Mouse (Mus musculus) kidney, postnatal 0 days (tissue): Measurements from ENCODE around the gene Rpl22l1. TPM values are rescaled to one million over a fixed set of nuclear protein-coding genes. Genes with fewer than 3 reads are reported as not detected.
A peak's percentile ranks its signal among the peaks of the same experiment; 100 is the strongest.
"Not testable (repeated sequence)": the region's sequence is repeated elsewhere in the genome, so short reads cannot be mapped to it uniquely, and the experiment has no call there.

Experiments
- ATAC-seq: fragments of 200-750 bp; cut with Nextera tagmentation; replicated peaks from 2 replicates; pipeline ENCODE4 v1.8.0; 2017; ENCODE audit warnings: low read depth, moderate number of reproducible peaks, moderate TSS enrichment, moderate library complexity; ENCODE audit not compliant: low FRiP score
- DNase-seq: peaks from one replicate; pipeline ENCODE4 v3.0.0-alpha.2; 2016; ENCODE audit warnings: low spot score
- H3K27ac ChIP-seq: fragments of 300-500 bp; sonication (generic); 2 replicates; pipeline ENCODE4 v1.5.1; 2014; ENCODE audit warnings: mild to moderate bottlenecking
- H3K27me3 ChIP-seq: fragments of 300-500 bp; sonication (generic); 2 replicates; pipeline ENCODE4 v1.6.1; 2014; ENCODE audit warnings: low read length, mixed read lengths; ENCODE audit not compliant: insufficient read depth
- H3K36me3 ChIP-seq: fragments of 300-500 bp; sonication (generic); 2 replicates; pipeline ENCODE4 v1.6.1; 2014; ENCODE audit warnings: low read length, mixed read lengths; ENCODE audit not compliant: insufficient read depth
- H3K4me1 ChIP-seq: fragments of 300-500 bp; sonication (generic); replicated peaks from 2 replicates; pipeline ENCODE4 v1.6.1; 2014; ENCODE audit warnings: antibody characterized with exemption, low read length, mixed read lengths; ENCODE audit not compliant: insufficient read depth
- H3K4me2 ChIP-seq: fragments of 300-500 bp; sonication (generic); 2 replicates; pipeline ENCODE4 v1.6.1; 2014; ENCODE audit warnings: mild to moderate bottlenecking, low read length, moderate library complexity, mixed read lengths
- H3K4me3 ChIP-seq: fragments of 300-500 bp; sonication (generic); replicated peaks from 2 replicates; pipeline ENCODE4 v1.5.1; 2014; ENCODE audit warnings: low read depth, low read length
- H3K9ac ChIP-seq: fragments of 300-500 bp; sonication (generic); 2 replicates; pipeline ENCODE4 v1.6.1; 2014; ENCODE audit warnings: low read depth, low read length
- H3K9me3 ChIP-seq: fragments of 300-500 bp; sonication (generic); replicated peaks from 2 replicates; pipeline ENCODE4 v1.6.1; 2016; ENCODE audit warnings: low read length, inconsistent platforms, mixed read lengths
- CTCF ChIP-seq: IDR thresholded peaks from 2 replicates; pipeline ENCODE4 v1.5.1; 2016; ENCODE audit warnings: antibody characterized with exemption, low read depth, mild to moderate bottlenecking, moderate library complexity
- WGBS: fragments of 180-500 bp; shearing (Covaris S2); extraction: QIAGEN DNeasy Blood & Tissue Kit; methylation state at CpG from one replicate; pipeline ENCODE4 v1.1.7; 2014; 5-methylcytosine and 5-hydroxymethylcytosine counted together
- polyA plus RNA-seq: library from polyadenylated mRNA; unstranded; fragments of >200 nt; fragmentation: Nextera tagmentation; extraction: Ambion mirVana; gene quantifications from 2 replicates; pipeline ENCODE4 v1.2.1, GENCODE M21; 2015

The Rpl22l1 gene
- 606 and 757 TPM in 2 replicates for polyA plus RNA-seq

DNA sequence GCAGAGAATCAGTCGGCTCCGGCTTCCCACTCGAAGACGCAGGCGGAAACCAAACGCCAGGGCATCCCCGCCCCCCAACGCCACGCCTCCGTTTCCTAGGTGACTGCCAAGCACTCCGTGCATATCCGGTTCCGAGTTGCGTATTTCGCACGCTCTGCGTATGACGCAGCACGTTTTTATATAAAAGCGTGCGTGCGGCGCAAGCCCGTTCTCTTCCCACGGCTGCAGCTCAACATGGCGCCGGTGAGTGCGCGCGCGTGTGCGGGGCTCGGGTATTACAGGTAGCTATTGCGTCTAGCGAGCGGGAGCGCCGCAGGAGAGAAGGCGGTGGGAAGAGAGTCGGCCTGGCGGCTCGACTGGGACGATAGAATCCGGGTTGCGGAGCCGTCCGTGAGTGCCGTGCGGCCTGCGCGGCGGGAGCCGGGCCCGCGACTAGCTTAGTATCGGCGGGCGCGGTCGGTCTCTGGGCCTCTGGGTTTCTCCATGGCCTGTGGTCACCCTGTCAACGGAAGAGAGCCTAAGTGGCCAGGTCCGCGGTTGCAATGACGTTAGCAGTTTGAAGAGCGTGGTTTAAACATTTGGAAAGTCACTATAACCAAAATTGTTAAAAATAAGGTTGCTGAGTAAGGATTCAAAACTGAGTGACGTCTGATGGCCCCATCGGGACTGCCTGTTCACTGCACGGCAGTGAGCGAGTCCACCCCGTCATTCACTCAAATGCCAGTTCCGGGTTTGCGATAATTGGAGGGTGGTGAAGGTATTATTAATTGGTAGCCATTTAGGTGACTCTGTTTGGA, at the start of gene Rpl22l1:
TSS of gene Rpl22l1 (plus strand) at position 136 of the 797 bp plus-strand sequence.
- under 1% methylated on average over 72 of the region's 72 CpGs for WGBS
- Histone ChIP-seq H3K4me3 (peak within 1 kb of the TSS; percentile 90), H3K27ac (peak within 1 kb of the TSS; percentile 87), H3K9ac (peak within 1 kb of the TSS; percentile 94), H3K9me3 (no peaks in the 10 kb centered on the region), H3K4me2 (peak within 1 kb of the TSS; percentile 66), H3K4me1 (no peaks in the 10 kb centered on the region; the same call in none of the 2 replicates), H3K36me3 (peaks cover 7% of the 10 kb centered on the region; the same call in 1 of the 2 replicates), H3K27me3 (no peaks in the 10 kb centered on the region)
- no peak for TF ChIP-seq CTCF
- peak; percentile 97 for DNase-seq
- ATAC-seq: peak; percentile 100

DNA sequence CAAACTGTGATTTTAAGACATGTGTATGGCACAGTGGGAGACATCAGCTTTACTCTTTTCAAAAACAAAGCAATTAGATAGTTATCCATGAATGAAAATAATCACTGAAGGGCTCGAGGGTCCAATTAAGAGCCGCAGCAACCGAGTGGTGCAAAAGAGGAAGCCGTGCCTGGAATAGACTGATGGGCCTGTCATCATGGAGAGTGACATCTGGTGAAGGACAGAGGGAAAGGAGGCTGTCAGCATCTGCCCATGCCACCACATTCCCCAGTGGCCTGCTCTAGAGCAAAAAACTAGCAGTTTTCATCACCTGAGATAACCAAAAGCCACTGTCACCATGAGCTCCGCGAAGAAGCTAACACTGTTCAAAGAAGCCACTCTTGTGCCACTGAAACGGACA, 49.8 kb upstream of the Rpl22l1 start:
- ATAC-seq (no peak), DNase-seq (no peak)
- Histone ChIP-seq H3K4me1 (no peaks in the 10 kb centered on the region), H3K36me3 (no peaks in the 10 kb centered on the region), H3K4me2 (no peak overlapping the region), H3K9me3 (no peaks in the 10 kb centered on the region), H3K27ac (no peak overlapping the region), H3K9ac (no peak overlapping the region), H3K4me3 (no peak overlapping the region), H3K27me3 (no peaks in the 10 kb centered on the region)
- 85% methylated on average over 7 of the region's 7 CpGs for WGBS
- no peak for TF ChIP-seq CTCF

GRCm38 (mm10) chr3:28761225-28761789, 43.9 kb upstream of the Rpl22l1 start:
- H3K4me1 ChIP-seq: no peaks in the 10 kb centered on the region
- H3K9ac ChIP-seq: no peak overlapping the region
- no peak overlapping the region for H3K4me2 ChIP-seq
- no peaks in the 10 kb centered on the region for H3K9me3 ChIP-seq
- DNase-seq: no peak
- no peak for TF ChIP-seq CTCF
- H3K27ac ChIP-seq: no peak overlapping the region
- H3K27me3 ChIP-seq: no peaks in the 10 kb centered on the region
- WGBS: 35% methylated on average over 8 of the region's 8 CpGs
- no peak overlapping the region for H3K4me3 ChIP-seq
- H3K36me3 ChIP-seq: no peaks in the 10 kb centered on the region
- ATAC-seq: no peak

DNA sequence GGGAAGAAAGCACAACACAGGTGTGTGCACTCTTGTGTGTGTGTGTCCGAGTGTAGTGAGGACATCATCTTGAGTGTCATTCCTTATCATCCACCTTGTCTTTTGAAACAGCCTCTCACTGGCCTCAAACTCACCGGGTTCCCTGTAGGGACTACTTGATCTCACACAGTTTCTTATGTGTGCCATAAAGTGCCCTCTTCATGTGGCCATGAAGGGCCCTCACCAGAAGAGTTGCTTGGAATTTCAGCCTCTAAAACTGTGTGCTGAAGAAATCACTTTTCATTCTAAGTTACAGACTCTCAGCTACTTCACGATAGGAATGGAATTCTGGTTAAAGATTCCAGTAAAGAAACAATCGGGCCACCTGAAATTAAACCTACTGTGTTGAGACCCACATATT, 38.3 kb upstream of the Rpl22l1 start:
- no peaks in the 10 kb centered on the region for H3K27me3 ChIP-seq
- H3K4me3 ChIP-seq: no peak overlapping the region
- H3K36me3 ChIP-seq: no peaks in the 10 kb centered on the region
- ATAC-seq: no peak
- H3K9ac ChIP-seq: no peak overlapping the region
- no peak for TF ChIP-seq CTCF
- 85% methylated on average over 4 of the region's 4 CpGs for WGBS
- DNase-seq: no peak
- H3K4me2 ChIP-seq: no peak overlapping the region
- no peaks in the 10 kb centered on the region for H3K9me3 ChIP-seq
- no peak overlapping the region for H3K27ac ChIP-seq
- H3K4me1 ChIP-seq: no peaks in the 10 kb centered on the region

DNA sequence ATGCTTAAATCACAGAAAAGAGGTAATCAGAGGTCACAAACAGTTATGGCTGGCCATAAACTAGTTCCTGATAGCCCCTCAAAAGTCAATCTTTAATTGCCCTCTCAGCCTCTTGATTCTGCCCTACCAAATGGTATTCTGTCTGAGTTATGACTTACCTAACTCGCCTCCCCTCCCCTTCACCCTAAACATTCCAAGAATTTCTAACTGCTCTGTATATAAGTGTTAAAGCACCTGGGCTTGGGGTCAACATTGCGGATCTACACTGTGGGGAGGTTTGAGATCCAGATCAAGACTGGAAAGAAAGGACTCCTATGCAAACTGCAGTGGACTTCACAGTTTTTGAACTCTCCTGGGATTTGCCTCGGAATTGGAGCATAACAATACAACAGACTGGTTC, 37.0 kb upstream of the Rpl22l1 start:
- 55% methylated on average over 3 of the region's 3 CpGs for WGBS
- no peak overlapping the region for H3K27ac ChIP-seq

DNA sequence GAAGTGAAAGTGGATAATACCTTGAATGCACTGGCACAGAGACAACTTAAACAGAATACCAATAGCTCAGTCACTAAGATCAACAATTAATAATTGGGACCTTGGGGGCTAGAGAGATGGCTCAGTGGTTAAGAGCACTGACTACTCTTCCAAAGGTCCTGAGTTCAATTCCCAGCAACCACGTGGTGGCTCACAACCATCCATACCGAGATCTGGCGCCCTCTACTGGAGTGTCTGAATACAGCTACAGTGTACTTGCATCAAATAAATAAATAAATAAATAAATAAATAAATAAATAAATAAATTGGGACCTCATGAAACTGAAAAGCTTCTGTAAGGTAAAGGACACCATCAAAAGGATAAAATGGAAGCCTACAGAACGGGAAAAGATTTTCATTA, 32.3 kb upstream of the Rpl22l1 start:
- not testable (repeated sequence) for ATAC-seq, H3K4me2 ChIP-seq, H3K9me3 ChIP-seq, H3K36me3 ChIP-seq, H3K4me3 ChIP-seq, H3K27me3 ChIP-seq, H3K27ac ChIP-seq, DNase-seq, H3K9ac ChIP-seq, H3K4me1 ChIP-seq
- 60% methylated on average over 4 of the region's 4 CpGs for WGBS
- TF ChIP-seq CTCF: 0 out of 2 replicates have a peak, but pooled peaks have one; percentile 11

More for the DNA sequence above, 37.0 kb upstream of the Rpl22l1 start:
- Histone ChIP-seq H3K4me2 (no peak overlapping the region), H3K4me3 (no peak overlapping the region), H3K9ac (no peak overlapping the region), H3K36me3 (no peaks in the 10 kb centered on the region), H3K27me3 (no peaks in the 10 kb centered on the region), H3K4me1 (no peaks in the 10 kb centered on the region), H3K9me3 (no peaks in the 10 kb centered on the region)
- no peak for ATAC-seq
- no peak for TF ChIP-seq CTCF
- no peak for DNase-seq
